In genomic region chr3:144161261-144161660, GRCm38 (mm10) we compare ENCODE assay signal across 16 mouse cellular contexts. TPM values are rescaled to one million over a fixed set of nuclear protein-coding genes. Genes with fewer than 3 reads are reported as not detected.
A peak's percentile ranks its signal among the peaks of the same experiment; 100 is the strongest.
DNase-seq lines count a peak whose midpoint lies in the region; ATAC-seq and TF ChIP-seq lines count a peak whose summit lies in the region.
"Had no signal": no experiment of that assay in that cellular context is flagged by ENCODE, and none has a peak within 500 bp of the region (broad histone marks: within the 10 kb centered on the region; RNA-seq: fewer than 3 reads in every experiment).

No protein-coding gene starts in this region.

- no peak overlapping the region for H3K4me2 ChIP-seq in lung, postnatal 0 days (replicated peaks; ENCODE audit: low read depth, low read length)
- H3K4me2 ChIP-seq in heart, embryonic 11.5 days = no peak overlapping the region
- H3K4me2 ChIP-seq in midbrain, embryonic 16.5 days (ENCODE audit: low read length) = no peak overlapping the region
- H3K4me2 ChIP-seq: liver, embryonic 12.5 days had no signal

- H3K27me3 ChIP-seq in lung, postnatal 0 days (replicated peaks; ENCODE audit: insufficient read depth, low read length) = no peaks in the 10 kb centered on the region
- H3K27me3 ChIP-seq in heart, embryonic 11.5 days (ENCODE audit: control insufficient read depth, insufficient read depth, low read length) = no peaks in the 10 kb centered on the region
- no peaks in the 10 kb centered on the region for H3K27me3 ChIP-seq in midbrain, embryonic 16.5 days (ENCODE audit: control insufficient read depth, insufficient read depth, low read depth, low read length)
- H3K27me3 ChIP-seq: liver, embryonic 12.5 days; megakaryocyte, embryonic 14.5 days had no signal

- no peak for ATAC-seq in lung, postnatal 0 days
- ATAC-seq in heart, embryonic 11.5 days (replicated peaks; ENCODE audit: insufficient number of reproducible peaks, low FRiP score, low TSS enrichment) = no peak
- ATAC-seq in midbrain, embryonic 16.5 days = no peak
- ATAC-seq: forebrain, postnatal 0 days; intestine, postnatal 0 days; liver, embryonic 12.5 days had no signal

- no peak overlapping the region for H3K27ac ChIP-seq in lung, postnatal 0 days (ENCODE audit: low read length)
- 0 out of 2 replicates have a peak overlapping the region, but pooled peaks have one; percentile 15 for H3K27ac ChIP-seq in heart, embryonic 11.5 days (ENCODE audit: low read depth, low read length)
- H3K27ac ChIP-seq in midbrain, embryonic 16.5 days (ENCODE audit: low read length) = no peak overlapping the region
- H3K27ac ChIP-seq: liver, embryonic 12.5 days; stomach, postnatal 0 days had no signal

- no peak for TF ChIP-seq EP300 in lung, postnatal 0 days (IDR thresholded peaks at IDR 0.05)

- peak; percentile 20 to 43 for DNase-seq in adrenal gland, postnatal 36 days
- no peak for DNase-seq in adrenal gland, postnatal 4 days (ENCODE audit: low spot score in 2 of 2)
- peak; percentile 17 for DNase-seq in lung, postnatal 0 days (ENCODE audit: low spot score)
- no peak for DNase-seq in lung, adult 18-20 months
- DNase-seq in lung, postnatal 14 days = peak; percentile 26
- no peak for DNase-seq in frontal cortex, postnatal 14 days (ENCODE audit: low spot score in 2 of 2)
- DNase-seq: cerebellum, adult 11 months; forebrain, postnatal 0 days; kidney, postnatal 36 days; thymus, postnatal 4 days had no signal

- TF ChIP-seq CTCF in lung, postnatal 0 days (IDR thresholded peaks at IDR 0.05) = no peak

- no peaks in the 10 kb centered on the region for H3K36me3 ChIP-seq in lung, postnatal 0 days (ENCODE audit: insufficient read depth, low read length)
- H3K36me3 ChIP-seq in heart, embryonic 11.5 days (ENCODE audit: control insufficient read depth, insufficient read depth, low read length) = no peaks in the 10 kb centered on the region
- no peaks in the 10 kb centered on the region for H3K36me3 ChIP-seq in midbrain, embryonic 16.5 days (ENCODE audit: control insufficient read depth, insufficient read depth, low read length)
- H3K36me3 ChIP-seq: liver, embryonic 12.5 days had no signal

- H3K4me1 ChIP-seq in lung, postnatal 0 days (ENCODE audit: insufficient read depth, low read depth, low read length) = no peaks in the 10 kb centered on the region
- H3K4me1 ChIP-seq in heart, embryonic 11.5 days (ENCODE audit: control insufficient read depth, insufficient read depth, low read length) = no peaks in the 10 kb centered on the region
- no peaks in the 10 kb centered on the region for H3K4me1 ChIP-seq in midbrain, embryonic 16.5 days (ENCODE audit: control insufficient read depth, insufficient read depth, low read length)
- H3K4me1 ChIP-seq: liver, embryonic 12.5 days; megakaryocyte, embryonic 14.5 days had no signal

- no peaks in the 10 kb centered on the region for H3K9me3 ChIP-seq in lung, postnatal 0 days (ENCODE audit: low read length)
- H3K9me3 ChIP-seq in heart, embryonic 11.5 days (replicated peaks; ENCODE audit: control insufficient read depth, low read length) = no peaks in the 10 kb centered on the region
- no peaks in the 10 kb centered on the region for H3K9me3 ChIP-seq in midbrain, embryonic 16.5 days (replicated peaks; ENCODE audit: control insufficient read depth, low read length, poor library complexity, severe bottlenecking)
- H3K9me3 ChIP-seq: liver, embryonic 12.5 days had no signal

- no peak overlapping the region for H3K9ac ChIP-seq in lung, postnatal 0 days (replicated peaks; ENCODE audit: low read depth)
- no peak overlapping the region for H3K9ac ChIP-seq in heart, embryonic 11.5 days (ENCODE audit: low read depth, low read length)
- H3K9ac ChIP-seq in midbrain, embryonic 16.5 days (ENCODE audit: low read depth, low read length) = no peak overlapping the region
- H3K9ac ChIP-seq: forebrain, postnatal 0 days; liver, embryonic 12.5 days had no signal

- H3K4me3 ChIP-seq in lung, postnatal 0 days (ENCODE audit: low read depth, low read length) = no peak overlapping the region
- H3K4me3 ChIP-seq in heart, embryonic 11.5 days (ENCODE audit: low read depth, low read length) = no peak overlapping the region
- H3K4me3 ChIP-seq in midbrain, embryonic 16.5 days (ENCODE audit: low read depth, low read length) = no peak overlapping the region
- H3K4me3 ChIP-seq: liver, embryonic 12.5 days; megakaryocyte, embryonic 14.5 days had no signal

- 44% methylated on average over 2 of the region's 2 CpGs for WGBS in lung, postnatal 0 days
- WGBS in heart, embryonic 11.5 days (ENCODE audit: insufficient replicate concordance) = 72% methylated on average over 2 of the region's 2 CpGs
- WGBS in midbrain, embryonic 16.5 days = 90% methylated on average over 2 of the region's 2 CpGs

RNA-seq across cellular contexts. Expression of gene Lmo4, which starts 43.8 kb away (rescaled TPM):
- total RNA-seq in adrenal gland, postnatal 36 days (2021) = 10 to 100 TPM; 53.7 to 95.9 TPM
- 100 to 1,000 TPM in 1 of 2 experiments, 10 to 100 TPM in 1; 91.9 to 103 TPM for total RNA-seq in adrenal gland, postnatal 4 days (2021)
- 62.8 and 65.3 TPM in 2 replicates for polyA plus RNA-seq in lung, postnatal 0 days (2015; fragmentation: Nextera tagmentation; extraction: Ambion mirVana)
- polyA plus RNA-seq in heart, embryonic 11.5 days (2014; fragmentation: Nextera tagmentation; extraction: Ambion mirVana) = 53.4 and 54.4 TPM in 2 replicates
- 72.0 and 86.3 TPM in 2 replicates for polyA plus RNA-seq in midbrain, embryonic 16.5 days (2015; fragmentation: Nextera tagmentation; extraction: Ambion mirVana)

Comparison
In these comparisons a context has a peak if more than half of its experiments do, and no peak if none do; other contexts are left out.
1. DNase-seq: peak in adrenal gland, postnatal 36 days (2 of 2), lung, postnatal 0 days (single experiment) and lung, postnatal 14 days (single experiment); none in adrenal gland, postnatal 4 days (0 of 2), lung, adult 18-20 months (0 of 2) and frontal cortex, postnatal 14 days (0 of 2).